Mouse (Mus musculus): Measurements from ENCODE around the gene Dennd1b.

- TF ChIP-seq POLR2A (IDR thresholded peaks at IDR 0.05; ENCODE audit: borderline replicate concordance, extremely low read depth, low read depth, low read length) (no peak), CTCF (IDR thresholded peaks at IDR 0.05; ENCODE audit: insufficient read depth, low read length) (no peak)
Measured at GRCm38 (mm10) chr1:139092144-139092543, 128.9 kb downstream of the Dennd1b start.
